Mouse (Mus musculus): ENCODE measurements around the gene Dll3.

Gene Dll3

DNA sequence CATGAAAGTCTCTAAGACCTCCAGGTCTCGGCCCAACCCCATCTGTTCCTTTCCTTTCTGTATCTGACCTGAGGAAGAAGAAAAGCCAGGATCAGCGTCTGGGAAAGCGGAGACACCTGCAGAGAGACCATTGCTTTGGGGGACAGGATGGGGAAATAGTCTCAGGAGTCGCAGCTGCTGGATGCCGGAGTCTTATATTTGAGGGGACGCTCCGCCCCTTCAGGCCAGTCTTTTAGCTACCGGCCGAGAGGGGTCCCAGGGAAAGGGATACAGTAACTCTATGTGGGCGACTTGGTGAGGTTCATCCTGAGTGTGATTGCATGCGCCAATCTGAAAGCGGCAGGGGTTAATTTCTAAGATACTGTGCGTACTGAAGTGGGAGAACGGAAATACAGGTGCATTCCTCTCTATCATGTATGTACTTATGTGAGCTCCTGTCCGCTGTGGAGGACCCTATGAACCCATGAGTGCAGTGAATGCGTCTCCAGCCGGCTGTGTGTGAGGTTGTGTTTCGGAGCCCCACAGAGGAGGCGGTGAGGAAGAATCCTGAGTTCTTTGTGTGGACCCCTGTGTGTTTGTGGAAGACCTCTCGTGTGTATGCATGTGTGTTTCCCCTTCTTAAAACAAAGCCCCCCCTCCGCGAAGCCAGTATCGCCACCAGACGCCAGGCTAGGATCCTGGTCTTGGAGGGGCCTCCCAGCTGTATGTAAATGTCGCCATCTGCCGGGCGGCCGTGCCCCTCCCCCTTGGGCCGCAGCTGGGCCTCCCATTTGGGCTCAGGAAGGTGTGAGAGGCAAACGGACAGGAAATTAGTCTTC is at the start of gene Dll3:
Gene Dll3, minus strand, starts transcription at position 623 of the 818 bp plus-strand sequence.
- in situ Hi-C loops (cut with MboI) = no loop called here

- in situ Hi-C loops (cut with MboI) = no loop called here
These were observed 49.7 kb upstream of the Dll3 start for GRCm38 (mm10) chr7:28351676-28352191.

DNA sequence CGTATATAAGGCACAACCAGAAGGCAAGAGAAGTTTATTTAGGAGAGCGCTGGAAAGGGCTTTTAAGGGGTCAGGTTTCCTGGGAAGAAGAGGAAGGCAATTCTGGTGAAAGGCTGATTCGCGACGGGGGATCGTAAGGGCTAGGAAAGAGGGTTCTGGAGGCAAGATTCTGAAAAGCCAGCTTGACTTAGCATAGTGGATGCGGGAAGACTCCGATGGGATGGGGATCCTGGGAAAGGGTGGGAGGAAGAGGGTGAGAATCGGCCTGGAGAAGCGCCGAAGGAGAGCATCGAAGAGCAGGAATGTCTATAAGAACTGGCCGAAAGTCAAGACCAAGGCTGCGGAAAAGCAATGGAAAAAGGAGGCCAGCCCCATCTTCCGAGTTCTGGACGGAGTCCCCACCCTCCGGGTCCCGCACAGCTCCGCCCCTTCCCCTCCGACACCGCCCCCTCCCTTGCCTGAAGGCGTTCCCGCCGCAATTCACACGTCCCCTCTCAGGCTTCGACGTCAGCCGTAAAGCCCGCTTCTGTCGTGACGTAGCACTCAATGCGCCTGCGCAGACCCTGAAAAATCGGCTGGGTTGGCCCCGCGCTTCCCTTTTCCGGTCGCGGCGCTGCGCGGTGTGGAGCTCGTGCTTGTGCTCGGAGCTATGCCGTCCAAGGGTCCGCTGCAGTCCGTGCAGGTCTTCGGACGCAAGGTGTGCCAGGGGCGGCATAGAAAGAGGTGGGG is 48.3 kb upstream of the Dll3 start, which contains the start of gene Rps16:
Gene Rps16, plus strand, starts transcription at position 498 of the 729 bp plus-strand sequence.
- in situ Hi-C loops (cut with MboI) = no loop called here

DNA sequence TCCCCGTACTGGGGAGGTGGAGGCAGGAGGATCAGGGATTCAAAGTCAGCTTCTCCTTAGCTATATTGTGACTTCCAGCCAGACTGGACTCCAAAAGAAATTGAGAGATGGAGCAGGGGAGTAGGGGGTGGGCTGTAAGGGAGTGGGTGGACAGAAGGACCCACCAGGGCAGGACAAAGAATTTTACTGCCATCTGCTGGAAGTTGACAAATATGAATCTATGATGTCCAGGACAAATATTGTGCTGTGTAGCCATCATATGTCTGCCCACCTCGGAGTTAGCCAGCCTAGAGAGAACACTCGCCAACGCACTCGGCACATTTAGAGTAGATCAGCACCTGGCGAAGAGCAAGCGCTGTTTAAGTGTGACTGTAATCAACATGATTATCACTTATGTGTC is 46.6 kb upstream of the Dll3 start:
- in situ Hi-C loops (cut with MboI) = no loop called here

- in situ Hi-C loops (cut with MboI) = no loop called here
These were observed 45.7 kb upstream of the Dll3 start for GRCm38 (mm10) chr7:28347746-28348145.

GRCm38 (mm10) chr7:28344637-28345036 is 42.6 kb upstream of the Dll3 start:
- in situ Hi-C loops (cut with MboI) = no loop called here

GRCm38 (mm10) chr7:28341381-28341780 is 39.3 kb upstream of the Dll3 start:
- in situ Hi-C loops (cut with MboI) = no loop called here

- in situ Hi-C loops (cut with MboI) = no loop called here
These were observed 37.3 kb upstream of the Dll3 start for GRCm38 (mm10) chr7:28339213-28339917.

GRCm38 (mm10) chr7:28338108-28338998 is 36.3 kb upstream of the Dll3 start, which contains the start of gene Supt5:
TSS of gene Supt5 (minus strand) at chr7:28338746.
- in situ Hi-C loops (cut with MboI) = no loop called here

DNA sequence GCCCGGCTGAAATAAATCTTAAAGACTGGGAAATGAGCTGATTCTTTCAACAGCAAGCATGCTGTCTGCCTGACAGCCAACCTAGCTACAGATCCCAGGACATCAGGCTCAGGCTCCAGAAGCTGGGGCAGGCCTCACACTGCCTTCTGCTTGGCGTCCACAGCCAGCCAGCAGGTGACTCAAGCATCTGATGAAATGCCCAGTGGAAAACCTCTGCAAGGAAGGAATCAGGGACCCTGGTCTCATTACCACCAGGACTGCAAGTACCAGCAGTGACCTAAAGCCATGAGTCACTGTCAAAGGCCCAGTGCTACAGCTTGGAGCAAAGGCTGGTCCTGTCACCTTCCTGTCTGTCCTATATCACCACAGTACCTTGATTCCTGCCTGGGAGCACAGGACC is 33.4 kb upstream of the Dll3 start:
- in situ Hi-C loops (cut with MboI) = no loop called here

GRCm38 (mm10) chr7:28334534-28334933 is 32.5 kb upstream of the Dll3 start:
- in situ Hi-C loops (cut with MboI) = no loop called here

DNA sequence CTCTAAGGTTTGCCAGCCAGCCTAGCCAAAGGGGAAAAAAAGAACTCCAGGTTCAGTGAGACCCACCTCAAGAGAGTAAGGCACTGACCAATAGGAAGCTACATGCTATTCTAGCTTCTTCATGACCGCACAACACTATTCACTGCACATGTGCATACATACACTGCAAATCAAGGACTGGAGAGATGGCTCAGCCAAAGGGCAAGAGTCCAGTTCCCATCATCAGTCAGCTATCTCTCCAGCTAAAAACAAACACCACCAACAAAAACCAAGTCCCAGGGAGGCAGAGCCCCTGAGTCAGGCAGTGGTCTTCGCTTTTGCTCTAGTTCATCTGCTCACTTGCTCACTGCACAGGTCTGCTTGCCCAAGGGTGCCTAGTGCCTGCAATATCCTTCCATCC is 26.2 kb upstream of the Dll3 start:
- in situ Hi-C loops (cut with MboI) = no loop called here

GRCm38 (mm10) chr7:28326457-28326856 is 24.4 kb upstream of the Dll3 start:
- in situ Hi-C loops (cut with MboI) = no loop called here

- in situ Hi-C loops (cut with MboI) = no loop called here
These were observed 23.3 kb upstream of the Dll3 start for GRCm38 (mm10) chr7:28325293-28325692.

DNA sequence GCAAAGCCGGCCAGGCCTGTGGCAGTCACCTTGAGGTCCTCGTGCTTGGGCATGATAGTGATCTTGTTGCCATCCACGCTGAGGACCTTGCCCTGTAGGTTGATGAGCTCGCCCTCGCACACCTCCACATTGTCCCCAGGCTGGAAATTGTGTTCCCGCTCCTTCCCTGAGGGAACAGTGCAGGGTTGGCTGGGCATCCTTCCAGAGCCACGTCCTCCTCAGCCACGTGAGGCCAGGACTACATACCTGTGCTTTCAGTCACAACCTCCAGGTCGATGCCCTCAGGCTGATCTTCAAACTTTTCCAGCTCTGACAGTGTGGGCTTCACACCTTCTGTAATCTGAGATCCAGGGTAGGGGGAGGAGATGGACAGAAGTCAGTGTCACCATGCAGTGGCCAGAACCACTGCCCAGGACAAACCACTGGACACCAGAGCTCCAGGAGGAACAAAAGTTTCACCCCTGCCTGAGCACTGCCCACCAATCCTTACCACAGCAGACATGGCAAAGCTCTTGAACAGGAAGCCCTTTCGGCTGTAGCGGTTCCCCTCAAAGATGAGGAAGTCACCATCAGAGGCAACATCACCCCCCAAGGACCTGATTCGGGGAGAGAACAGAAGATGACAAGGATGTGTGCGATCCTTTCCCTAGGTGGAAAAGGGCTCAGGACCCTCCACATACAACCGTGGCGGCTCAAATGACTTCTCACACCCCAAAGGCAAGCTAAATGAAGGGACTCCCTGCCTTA is 20.1 kb upstream of the Dll3 start:
- in situ Hi-C loops (cut with MboI) = no loop called here

GRCm38 (mm10) chr7:28318714-28319113 is 16.7 kb upstream of the Dll3 start:
- in situ Hi-C loops (cut with MboI) = no loop called here

DNA sequence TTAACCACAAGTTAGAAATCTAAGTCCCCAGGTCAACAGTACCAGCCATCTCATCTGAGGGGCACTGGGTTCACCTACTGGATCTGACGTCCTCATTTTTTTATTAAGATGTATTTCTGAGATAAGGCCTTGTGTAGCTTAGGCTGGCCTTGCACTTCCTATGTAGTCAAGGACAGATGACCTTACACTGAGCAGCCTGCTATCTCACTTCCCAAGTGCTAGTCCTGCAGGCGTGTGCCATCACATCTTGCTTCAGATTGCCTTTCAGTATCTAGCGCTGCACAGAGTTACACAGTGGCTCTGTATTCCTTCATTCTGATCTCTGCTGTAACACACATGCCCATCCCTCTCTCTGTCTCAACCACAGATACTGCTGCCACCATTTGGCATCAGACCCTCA is 16.0 kb upstream of the Dll3 start:
- in situ Hi-C loops (cut with MboI) = no loop called here

DNA sequence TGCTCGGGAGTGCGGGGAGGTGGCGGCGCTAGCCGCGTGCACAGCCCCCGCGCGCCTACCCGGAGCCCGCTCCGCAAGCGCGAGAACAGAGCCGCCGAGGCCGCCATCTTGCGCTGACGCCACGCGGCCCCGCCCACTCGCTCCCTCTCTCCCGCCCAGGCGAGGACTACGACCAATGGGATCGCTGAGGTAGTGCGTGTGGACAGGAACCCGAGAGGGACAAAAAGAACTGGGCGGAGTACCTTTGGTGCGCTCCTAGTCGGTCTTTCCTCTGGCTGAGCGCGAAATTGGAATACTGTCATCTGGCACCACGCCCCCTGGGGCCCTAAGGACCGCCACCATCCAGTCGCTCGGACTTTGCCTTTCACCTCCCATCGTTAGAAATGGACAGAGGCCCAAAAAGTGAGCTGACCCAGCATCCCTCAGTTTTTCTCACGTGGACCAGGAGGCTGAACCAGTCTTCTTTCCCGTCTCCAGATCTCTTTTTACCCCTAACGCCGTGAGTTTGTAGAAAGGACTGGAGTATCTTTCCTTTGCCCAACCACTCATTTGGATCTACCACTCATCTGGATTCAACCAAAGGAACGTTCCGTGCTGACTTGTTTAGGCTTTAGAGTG is 10.0 kb upstream of the Dll3 start, which contains the start of gene Timm50:
Gene Timm50, minus strand, starts transcription at position 147 of the 618 bp plus-strand sequence.
- in situ Hi-C loops (cut with MboI) = no loop called here

GRCm38 (mm10) chr7:28311151-28311925 is 9.3 kb upstream of the Dll3 start:
- in situ Hi-C loops (cut with MboI) = no loop called here

Data from mature B cell (primary cell).